Mouse (Mus musculus) hindbrain, embryonic 15.5 days (tissue): ENCODE results near the gene Cd53. TPM values are rescaled to one million over a fixed set of nuclear protein-coding genes. Genes with fewer than 3 reads are reported as not detected.
A peak's percentile ranks its signal among the peaks of the same experiment; 100 is the strongest.

ENCODE experiments used
- ATAC-seq: fragments of 200-750 bp; cut with Nextera tagmentation; 2 replicates; pipeline ENCODE4 v1.8.0; 2017; ENCODE audit warnings: low read depth, moderate number of reproducible peaks, moderate TSS enrichment; ENCODE audit not compliant: low FRiP score
- H3K27ac ChIP-seq: fragments of 300-500 bp; sonication (generic); replicated peaks from 2 replicates; pipeline ENCODE4 v1.5.1; 2015; ENCODE audit warnings: mild to moderate bottlenecking, inconsistent platforms
- H3K27me3 ChIP-seq: fragments of 300-500 bp; sonication (generic); 2 replicates; pipeline ENCODE4 v1.6.1; 2015; ENCODE audit warnings: control low read depth, inconsistent platforms
- H3K36me3 ChIP-seq: fragments of 300-500 bp; sonication (generic); 2 replicates; pipeline ENCODE4 v1.6.1; 2015; ENCODE audit warnings: control low read depth, inconsistent platforms
- H3K4me1 ChIP-seq: fragments of 300-500 bp; sonication (generic); replicated peaks from 2 replicates; pipeline ENCODE4 v1.6.1; 2015; ENCODE audit warnings: control low read depth, inconsistent platforms
- H3K4me2 ChIP-seq: fragments of 300-500 bp; sonication (generic); 2 replicates; pipeline ENCODE4 v1.6.1; 2015; ENCODE audit warnings: moderate library complexity, mild to moderate bottlenecking, inconsistent platforms
- H3K4me3 ChIP-seq: fragments of 300-500 bp; sonication (generic); 2 replicates; pipeline ENCODE4 v1.5.1; 2015; ENCODE audit warnings: mild to moderate bottlenecking, inconsistent platforms
- H3K9ac ChIP-seq: fragments of 300-500 bp; sonication (generic); 2 replicates; pipeline ENCODE4 v1.6.1; 2015; ENCODE audit warnings: inconsistent platforms
- H3K9me3 ChIP-seq: fragments of 300-500 bp; sonication (generic); 2 replicates; pipeline ENCODE4 v1.6.1; 2016; ENCODE audit warnings: control low read depth, inconsistent platforms
- WGBS: fragments of 180-500 bp; shearing (Covaris S2); methylation state at CpG from one replicate; pipeline ENCODE4 v1.1.7; 2015; 5-methylcytosine and 5-hydroxymethylcytosine counted together
- polyA plus RNA-seq: library from polyadenylated mRNA; unstranded; fragments of >200 nt; fragmentation: Nextera tagmentation; extraction: Ambion mirVana; gene quantifications from 2 replicates; pipeline ENCODE4 v1.2.1, GENCODE M21; 2015

Cd53 gene
- polyA plus RNA-seq, 1 experiment from 2014 or later = 3.4 TPM

DNA sequence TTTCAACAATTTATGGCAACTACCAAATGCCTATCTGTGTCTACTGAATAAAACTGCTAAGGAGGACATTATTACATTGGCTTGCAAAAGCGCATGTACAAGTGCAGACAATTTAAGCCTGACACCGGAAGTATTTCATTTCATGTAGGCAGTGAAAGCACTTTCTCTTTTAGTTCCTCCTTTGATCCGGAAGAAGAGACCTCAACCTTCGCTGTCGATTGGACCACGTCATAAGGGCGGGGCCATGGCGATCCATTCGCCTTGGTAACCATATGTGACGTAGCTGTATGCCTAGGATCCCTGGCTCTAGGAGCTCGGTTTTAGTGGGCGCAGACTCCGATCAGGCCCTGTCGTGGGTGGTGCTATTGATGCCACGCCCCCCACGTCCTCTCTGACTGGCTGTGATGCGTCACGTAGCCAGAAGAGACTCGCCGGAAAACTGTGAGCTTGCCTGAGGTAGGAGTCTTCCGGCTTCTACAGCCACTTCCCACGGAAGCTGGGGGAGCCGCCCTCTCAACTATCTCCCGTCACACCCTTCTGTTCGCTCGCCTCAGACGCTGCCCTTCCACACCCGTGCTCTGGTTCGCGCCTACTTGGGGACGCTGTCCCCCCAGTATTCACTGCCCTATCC, 68.4 kb downstream of the Cd53 start:
- H3K4me1 ChIP-seq = 0 out of 2 replicates have a peak, but pooled peaks cover 3% of the 10 kb centered on the region
- 2% methylated on average over 31 of the region's 31 CpGs for WGBS
- H3K9me3 ChIP-seq = peaks cover 6% of the 10 kb centered on the region; the same call in 1 of the 2 replicates

More for the DNA sequence above, 68.4 kb downstream of the Cd53 start:
- Histone ChIP-seq H3K27me3 (peaks cover 9% of the 10 kb centered on the region), H3K4me2 (peak overlapping the region; percentile 65), H3K27ac (peak overlapping the region; percentile 97), H3K9ac (peak overlapping the region; percentile 57), H3K36me3 (no peaks in the 10 kb centered on the region), H3K4me3 (peak overlapping the region; percentile 68)
- peak; percentile 100 for ATAC-seq

Other genes with a start within 250 kb of the Cd53 start
- 63.6 and 71.4 TPM in 2 replicates for gene Dram2, start 242.4 kb downstream of the Cd53 start, polyA plus RNA-seq
- gene Cept1, start 242.3 kb downstream of the Cd53 start, polyA plus RNA-seq = 46.2 TPM in 2 replicates
- 16.9 and 17.5 TPM in 2 replicates for gene Lrif1, start 105.2 kb downstream of the Cd53 start, polyA plus RNA-seq
- not detected in 2 replicates for gene Olfr266, start 36.1 kb upstream of the Cd53 start, polyA plus RNA-seq
- gene Kcna3, start 246.0 kb upstream of the Cd53 start, polyA plus RNA-seq = 11.6 and 12.0 TPM in 2 replicates